ENCODE assay signal across 8 mouse cellular contexts in genomic region chr6:85117545-85118511, GRCm38 (mm10). TPM values are rescaled to one million over a fixed set of nuclear protein-coding genes. Genes with fewer than 3 reads are reported as not detected.
DNase-seq lines count a peak whose midpoint lies in the region; ATAC-seq and TF ChIP-seq lines count a peak whose summit lies in the region.
"Not testable (repeated sequence)": the region's sequence is repeated elsewhere in the genome, so short reads cannot be mapped to it uniquely, and the experiment has no call there.

No protein-coding gene starts in this region.

- peak; percentile 86 for DNase-seq in NIH3T3 (ENCODE audit: low read depth)
- peak; percentile 48 to 55 for DNase-seq in cerebellum, adult 2 months
- DNase-seq in hindbrain, embryonic 11.5 days (ENCODE audit: low spot score), result peak; percentile 78
- DNase-seq in layer of hippocampus, adult 18-20 months (ENCODE audit: low spot score in 2 of 2), result peak; percentile 51 to 79
- DNase-seq in lung, adult 2 months, result not testable (repeated sequence)
- peak; percentile 50 for DNase-seq in ovary, postnatal 14 days (ENCODE audit: low spot score)
- DNase-seq in urinary bladder, postnatal 25 days (ENCODE audit: low spot score), result peak; percentile 29

- H3K27ac ChIP-seq in cerebellum, adult 2 months (ENCODE audit: insufficient read depth, low read length); hindbrain, embryonic 11.5 days (ENCODE audit: low read depth, low read length): not testable (repeated sequence)

- not testable (repeated sequence) for H3K9ac ChIP-seq in hindbrain, embryonic 11.5 days (ENCODE audit: low read depth, low read length)

- not testable (repeated sequence) for H3K4me1 ChIP-seq in cerebellum, adult 2 months (ENCODE audit: control insufficient read depth, insufficient read depth, low read length); hindbrain, embryonic 11.5 days (replicated peaks; ENCODE audit: control insufficient read depth, insufficient read depth, low read length); lung, adult 2 months (ENCODE audit: control insufficient read depth, insufficient read depth, low read length)

- WGBS in cerebellum, adult 2 months, result 37% methylated on average over 11 of the region's 11 CpGs
- 36% methylated on average over 8 of the region's 11 CpGs for WGBS in hindbrain, embryonic 11.5 days
- WGBS in lung, adult 2 months, result 20% methylated on average over 11 of the region's 11 CpGs

- peak; percentile 94 for ATAC-seq in frontal cortex, adult (ENCODE audit: low TSS enrichment)
- not testable (repeated sequence) for ATAC-seq in hindbrain, embryonic 11.5 days (ENCODE audit: low FRiP score)

- H3K36me3 ChIP-seq in hindbrain, embryonic 11.5 days (ENCODE audit: control insufficient read depth, insufficient read depth, low read length), result not testable (repeated sequence)

- H3K4me2 ChIP-seq in hindbrain, embryonic 11.5 days (replicated peaks; ENCODE audit: low read depth, low read length), result not testable (repeated sequence)

- TF ChIP-seq POLR2A in cerebellum, adult 2 months (IDR thresholded peaks at IDR 0.05; ENCODE audit: borderline replicate concordance, insufficient read depth, low read length); lung, adult 2 months (IDR thresholded peaks at IDR 0.05; ENCODE audit: borderline replicate concordance, extremely low read depth, low read depth, low read length): not testable (repeated sequence)

- TF ChIP-seq CTCF in cerebellum, adult 2 months (IDR thresholded peaks at IDR 0.05; ENCODE audit: borderline replicate concordance, insufficient read depth, low read depth, low read length), result peak; percentile 76
- peak; percentile 79 for TF ChIP-seq CTCF in lung, adult 2 months (IDR thresholded peaks at IDR 0.05; ENCODE audit: insufficient read depth, low read length)

- not testable (repeated sequence) for H3K4me3 ChIP-seq in cerebellum, adult 2 months (replicated peaks; ENCODE audit: insufficient read depth, low read depth, low read length); hindbrain, embryonic 11.5 days (ENCODE audit: low read depth, low read length); lung, adult 2 months (replicated peaks; ENCODE audit: extremely low read depth, low read depth, low read length)

- H3K27me3 ChIP-seq in cerebellum, adult 2 months (ENCODE audit: control insufficient read depth, insufficient read depth, low read length); hindbrain, embryonic 11.5 days (ENCODE audit: control insufficient read depth, insufficient read depth, low read length): not testable (repeated sequence)

- H3K9me3 ChIP-seq in hindbrain, embryonic 11.5 days (ENCODE audit: control insufficient read depth, low read length), result not testable (repeated sequence)

RNA-seq across cellular contexts. Expression of gene Spr, which starts 19.7 kb away (rescaled TPM):
- polyA plus RNA-seq in cerebellum, adult 2 months (2012; rRNA removed), result 26.9 TPM in 2 replicates
- polyA plus RNA-seq in hindbrain, embryonic 11.5 days (2014; fragmentation: Nextera tagmentation; extraction: Ambion mirVana), result 42.8 and 52.0 TPM in 2 replicates
- 10 to 100 TPM; 54.5 to 55.2 TPM for total RNA-seq in layer of hippocampus, adult 18-20 months (2021)
- 33.2 and 33.6 TPM in 2 replicates for polyA plus RNA-seq in lung, adult 2 months (2012; rRNA removed)

RNA-seq across cellular contexts. Expression of gene Exoc6b, which starts 48.5 kb away (rescaled TPM):
- polyA plus RNA-seq in cerebellum, adult 2 months (2012; rRNA removed), result 39.5 and 42.5 TPM in 2 replicates
- polyA plus RNA-seq in hindbrain, embryonic 11.5 days (2014; fragmentation: Nextera tagmentation; extraction: Ambion mirVana), result 36.0 and 46.4 TPM in 2 replicates
- 100 to 1,000 TPM; 127 to 135 TPM for total RNA-seq in layer of hippocampus, adult 18-20 months (2021)
- 8.7 and 14.3 TPM in 2 replicates for polyA plus RNA-seq in lung, adult 2 months (2012; rRNA removed)
